ENCODE assay signal across 8 mouse cellular contexts in genomic region chrX:73798502-73798901, GRCm38 (mm10). TPM values are rescaled to one million over a fixed set of nuclear protein-coding genes. Genes with fewer than 3 reads are reported as not detected.
DNase-seq lines count a peak whose midpoint lies in the region; ATAC-seq and TF ChIP-seq lines count a peak whose summit lies in the region.

No protein-coding gene starts in this region.

- no peak overlapping the region for H3K4me2 ChIP-seq in hindbrain, embryonic 16.5 days (ENCODE audit: low read length)
- no peak overlapping the region for H3K4me2 ChIP-seq in limb, embryonic 11.5 days (ENCODE audit: low read depth, severe bottlenecking)
- H3K4me2 ChIP-seq in midbrain, embryonic 12.5 days (replicated peaks) = no peak overlapping the region

- DNase-seq in layer of hippocampus, adult 2 months (ENCODE audit: low spot score in 2 of 2) = peak; percentile 45 to 55
- no peak for DNase-seq in layer of hippocampus, adult 9-10 months (ENCODE audit: low spot score)
- peak; percentile 88 for DNase-seq in cerebellum, adult 9-11 months
- DNase-seq in gastrocnemius, adult 18-20 months (ENCODE audit: low spot score) = peak; percentile 62
- peak; percentile 74 for DNase-seq in limb, embryonic 11.5 days (ENCODE audit: low spot score)
- DNase-seq in spleen, adult 18-20 months = peak; percentile 57 to 76

- H3K4me1 ChIP-seq in hindbrain, embryonic 16.5 days (ENCODE audit: control insufficient read depth, insufficient read depth, low read depth, low read length) = no peaks in the 10 kb centered on the region
- no peaks in the 10 kb centered on the region for H3K4me1 ChIP-seq in limb, embryonic 11.5 days (ENCODE audit: control insufficient read depth, insufficient read depth, low read length)
- no peaks in the 10 kb centered on the region for H3K4me1 ChIP-seq in midbrain, embryonic 12.5 days

- H3K9ac ChIP-seq in hindbrain, embryonic 16.5 days (ENCODE audit: low read depth, low read length) = no peak overlapping the region
- H3K9ac ChIP-seq in limb, embryonic 11.5 days (ENCODE audit: low read length) = no peak overlapping the region
- no peak overlapping the region for H3K9ac ChIP-seq in midbrain, embryonic 12.5 days (replicated peaks)

- no peaks in the 10 kb centered on the region for H3K27me3 ChIP-seq in hindbrain, embryonic 16.5 days (replicated peaks; ENCODE audit: control insufficient read depth, insufficient read depth, low read length)
- peaks cover 3% of the 10 kb centered on the region; the same call in 1 of the 2 replicates for H3K27me3 ChIP-seq in limb, embryonic 11.5 days (ENCODE audit: control insufficient read depth, insufficient read depth, low read length)
- H3K27me3 ChIP-seq in midbrain, embryonic 12.5 days = no peaks in the 10 kb centered on the region

- no peaks in the 10 kb centered on the region for H3K36me3 ChIP-seq in hindbrain, embryonic 16.5 days (ENCODE audit: control insufficient read depth, insufficient read depth, low read length)
- no peaks in the 10 kb centered on the region for H3K36me3 ChIP-seq in limb, embryonic 11.5 days (ENCODE audit: control insufficient read depth, insufficient read depth, low read length)
- H3K36me3 ChIP-seq in midbrain, embryonic 12.5 days = peaks cover 9% of the 10 kb centered on the region; the same call in 1 of the 2 replicates

- no peak overlapping the region for H3K27ac ChIP-seq in layer of hippocampus, adult 2 months
- no peak overlapping the region for H3K27ac ChIP-seq in hindbrain, embryonic 16.5 days (ENCODE audit: low read depth, low read length)
- H3K27ac ChIP-seq in limb, embryonic 11.5 days (replicated peaks; ENCODE audit: low read depth, low read length) = no peak overlapping the region
- H3K27ac ChIP-seq in midbrain, embryonic 12.5 days (replicated peaks) = no peak overlapping the region

- no peaks in the 10 kb centered on the region for H3K9me3 ChIP-seq in hindbrain, embryonic 16.5 days (ENCODE audit: control insufficient read depth, low read length)
- H3K9me3 ChIP-seq in limb, embryonic 11.5 days (ENCODE audit: control insufficient read depth, low read length) = no peaks in the 10 kb centered on the region
- no peaks in the 10 kb centered on the region for H3K9me3 ChIP-seq in midbrain, embryonic 12.5 days

- WGBS in hindbrain, embryonic 16.5 days = 40% methylated on average over 7 of the region's 9 CpGs
- WGBS in limb, embryonic 11.5 days = 33% methylated on average over 9 of the region's 9 CpGs
- WGBS in midbrain, embryonic 12.5 days = 52% methylated on average over 8 of the region's 9 CpGs

- ATAC-seq in hindbrain, embryonic 16.5 days = peak; percentile 61
- peak; percentile 78 for ATAC-seq in limb, embryonic 11.5 days (ENCODE audit: insufficient number of reproducible peaks, low FRiP score, low TSS enrichment, low read depth)
- ATAC-seq in midbrain, embryonic 12.5 days (ENCODE audit: low FRiP score, low read depth) = peak; percentile 83

- peak; percentile 78 for TF ChIP-seq CTCF in layer of hippocampus, adult 2 months (conservative IDR thresholded peaks at IDR 0.05)

- H3K4me3 ChIP-seq in layer of hippocampus, adult 2 months = no peak overlapping the region
- H3K4me3 ChIP-seq in hindbrain, embryonic 16.5 days (ENCODE audit: low read length) = no peak overlapping the region
- H3K4me3 ChIP-seq in limb, embryonic 11.5 days (ENCODE audit: low read depth, low read length) = no peak overlapping the region
- H3K4me3 ChIP-seq in midbrain, embryonic 12.5 days = no peak overlapping the region

RNA-seq across cellular contexts. Expression of gene Ssr4, which starts 11.7 kb away (rescaled TPM):
- total RNA-seq in layer of hippocampus, adult 2 months (2021) = 10 to 100 TPM; 89.1 to 94.1 TPM
- total RNA-seq in gastrocnemius, adult 18-20 months (2021) = 10 to 100 TPM; 70.2 to 76.6 TPM
- polyA plus RNA-seq in hindbrain, embryonic 16.5 days (2015; fragmentation: Nextera tagmentation; extraction: Ambion mirVana) = 145 and 162 TPM in 2 replicates
- polyA plus RNA-seq in limb, embryonic 11.5 days (2014; fragmentation: Nextera tagmentation; extraction: Ambion mirVana) = 122 and 124 TPM in 2 replicates
- polyA plus RNA-seq in midbrain, embryonic 12.5 days (2016; fragmentation: Nextera tagmentation; extraction: Ambion mirVana) = 118 and 119 TPM in 2 replicates

RNA-seq across cellular contexts. Expression of gene Idh3g, which starts 11.8 kb away (rescaled TPM):
- total RNA-seq in layer of hippocampus, adult 2 months (2021) = 100 to 1,000 TPM; 207 to 209 TPM
- total RNA-seq in gastrocnemius, adult 18-20 months (2021) = 100 to 1,000 TPM; 375 to 389 TPM
- 275 and 285 TPM in 2 replicates for polyA plus RNA-seq in hindbrain, embryonic 16.5 days (2015; fragmentation: Nextera tagmentation; extraction: Ambion mirVana)
- polyA plus RNA-seq in limb, embryonic 11.5 days (2014; fragmentation: Nextera tagmentation; extraction: Ambion mirVana) = 185 and 186 TPM in 2 replicates
- 166 and 169 TPM in 2 replicates for polyA plus RNA-seq in midbrain, embryonic 12.5 days (2016; fragmentation: Nextera tagmentation; extraction: Ambion mirVana)

RNA-seq across cellular contexts. Expression of gene Srpk3, which starts 24.3 kb away (rescaled TPM):
- 1 to 10 TPM; 3.9 to 4.3 TPM for total RNA-seq in layer of hippocampus, adult 2 months (2021)
- 10 to 100 TPM; 34.1 to 35.2 TPM for total RNA-seq in gastrocnemius, adult 18-20 months (2021)
- polyA plus RNA-seq in hindbrain, embryonic 16.5 days (2015; fragmentation: Nextera tagmentation; extraction: Ambion mirVana) = 1.9 and 4.4 TPM in 2 replicates
- polyA plus RNA-seq in limb, embryonic 11.5 days (2014; fragmentation: Nextera tagmentation; extraction: Ambion mirVana) = 2.5 and 3.3 TPM in 2 replicates
- 1.1 and 1.4 TPM in 2 replicates for polyA plus RNA-seq in midbrain, embryonic 12.5 days (2016; fragmentation: Nextera tagmentation; extraction: Ambion mirVana)

RNA-seq across cellular contexts. Expression of gene Pdzd4, which starts 26.3 kb away (rescaled TPM):
- total RNA-seq in layer of hippocampus, adult 2 months (2021) = 100 to 1,000 TPM in 1 of 2 experiments, 10 to 100 TPM in 1; 93.3 to 107 TPM
- total RNA-seq in gastrocnemius, adult 18-20 months (2021) = 1 to 10 TPM in 1 of 2 experiments, under 1 TPM in 1; 0.66 to 1.0 TPM
- 3.1 and 4.0 TPM in 2 replicates for polyA plus RNA-seq in hindbrain, embryonic 16.5 days (2015; fragmentation: Nextera tagmentation; extraction: Ambion mirVana)
- polyA plus RNA-seq in limb, embryonic 11.5 days (2014; fragmentation: Nextera tagmentation; extraction: Ambion mirVana) = 0.73 and 1.1 TPM in 2 replicates
- polyA plus RNA-seq in midbrain, embryonic 12.5 days (2016; fragmentation: Nextera tagmentation; extraction: Ambion mirVana) = 2.4 and 2.5 TPM in 2 replicates

RNA-seq across cellular contexts. Expression of gene Plxnb3, which starts 41.6 kb away (rescaled TPM):
- total RNA-seq in layer of hippocampus, adult 2 months (2021) = 10 to 100 TPM; 11.2 to 12.1 TPM
- under 1 TPM; 0.68 to 0.69 TPM for total RNA-seq in gastrocnemius, adult 18-20 months (2021)
- polyA plus RNA-seq in hindbrain, embryonic 16.5 days (2015; fragmentation: Nextera tagmentation; extraction: Ambion mirVana) = 0.90 and 1.2 TPM in 2 replicates
- polyA plus RNA-seq in limb, embryonic 11.5 days (2014; fragmentation: Nextera tagmentation; extraction: Ambion mirVana) = 0.17 TPM in 1 of 2 replicates, not detected in the other
- 0.11 and 0.16 TPM in 2 replicates for polyA plus RNA-seq in midbrain, embryonic 12.5 days (2016; fragmentation: Nextera tagmentation; extraction: Ambion mirVana)
